Mouse (Mus musculus): ENCODE data around the gene Slit3.

The Slit3 gene

DNA sequence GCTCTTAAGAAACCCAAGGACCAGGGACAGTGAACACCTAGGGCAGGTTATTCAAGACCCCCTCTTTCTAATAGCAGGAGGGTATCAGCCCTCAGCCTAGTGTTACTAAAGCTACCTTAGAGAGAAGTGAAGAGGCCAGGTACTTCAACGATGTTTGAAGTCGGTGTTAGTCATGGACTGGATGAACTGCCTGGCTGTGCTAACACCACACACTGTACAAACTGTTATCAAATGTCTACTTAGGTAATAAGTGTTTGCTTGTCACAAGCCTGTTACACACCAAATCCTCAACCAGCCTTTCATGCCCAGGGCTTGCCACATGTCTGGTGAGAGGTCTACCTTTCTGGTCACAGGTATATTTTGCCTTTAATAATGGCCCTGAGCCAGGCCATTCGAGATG is 153.0 kb downstream of the Slit3 start:
- DNase-seq (ENCODE audit: low read depth, low spot score), result no peak

DNA sequence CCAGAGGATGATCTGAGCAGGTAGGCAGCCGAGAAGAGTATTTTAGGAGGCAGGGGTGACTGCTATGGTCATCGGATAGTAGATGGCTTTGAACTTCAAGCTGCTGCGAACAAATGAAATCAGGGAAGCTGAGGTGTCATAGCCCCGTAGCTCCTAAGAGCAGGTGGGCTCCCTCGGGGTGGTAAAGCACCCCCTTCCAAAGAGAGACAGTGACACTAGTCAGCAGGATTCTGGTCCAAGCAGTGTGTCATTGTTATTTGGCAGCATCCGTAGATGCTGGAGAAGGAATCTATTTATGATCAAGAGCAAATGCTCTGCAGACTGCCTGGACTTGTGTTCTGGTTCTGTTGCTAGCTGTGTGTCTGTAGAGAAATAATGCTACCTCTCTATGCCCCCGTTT is 154.3 kb downstream of the Slit3 start:
- DNase-seq (ENCODE audit: low read depth, low spot score), result no peak

DNA sequence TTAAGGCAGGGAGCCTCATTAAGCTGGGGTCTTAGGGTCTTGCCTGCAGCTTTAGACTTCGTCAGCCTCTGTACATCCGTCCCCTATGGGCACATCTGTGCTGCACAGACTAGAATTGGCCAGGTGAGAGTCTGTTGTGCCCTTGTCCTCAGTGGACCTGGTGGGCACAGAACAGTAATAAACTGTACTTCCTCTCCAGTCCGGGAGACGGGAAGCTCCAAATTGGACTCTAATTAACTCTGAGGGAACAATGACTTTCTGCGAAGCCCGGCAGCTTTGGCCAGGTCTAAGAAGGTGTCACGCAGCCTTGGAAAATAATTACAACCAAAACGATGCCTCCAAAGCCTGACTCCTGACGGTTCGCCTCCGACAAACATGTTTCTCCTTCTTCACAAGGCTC is 155.0 kb downstream of the Slit3 start:
- no peak for DNase-seq (ENCODE audit: low read depth, low spot score)

DNA sequence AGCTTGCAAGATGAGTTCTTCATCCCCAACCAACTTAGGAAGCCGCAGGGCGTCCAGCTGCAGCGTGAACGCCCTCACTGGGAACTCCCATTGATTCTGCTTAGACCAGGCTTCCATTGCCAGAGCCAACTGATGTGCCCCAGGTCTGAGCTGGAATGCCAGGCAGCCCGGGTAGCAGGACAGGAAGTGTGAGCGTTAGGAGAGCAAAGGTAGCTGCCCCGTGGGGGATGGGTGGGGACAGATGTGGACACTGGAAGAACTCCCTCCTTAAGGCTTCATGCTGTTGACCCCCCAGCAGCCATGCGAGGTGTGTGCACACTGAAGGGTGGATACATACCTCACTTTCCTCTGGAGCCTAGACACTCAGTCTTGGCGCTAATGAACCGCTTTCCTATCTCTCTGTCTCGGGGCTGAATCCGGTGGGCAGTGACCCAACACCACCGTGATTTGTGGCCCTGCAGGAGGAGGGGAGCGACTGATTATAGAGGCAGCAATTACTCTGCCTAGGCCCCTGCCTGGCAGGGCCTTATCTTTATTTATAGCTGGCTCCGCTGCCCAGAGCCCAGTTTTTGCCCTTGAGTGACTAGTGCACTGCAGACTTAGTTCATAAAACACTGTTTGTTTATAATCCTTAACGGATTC is 157.2 kb downstream of the Slit3 start:
- no peak for DNase-seq (ENCODE audit: low read depth, low spot score)

DNA sequence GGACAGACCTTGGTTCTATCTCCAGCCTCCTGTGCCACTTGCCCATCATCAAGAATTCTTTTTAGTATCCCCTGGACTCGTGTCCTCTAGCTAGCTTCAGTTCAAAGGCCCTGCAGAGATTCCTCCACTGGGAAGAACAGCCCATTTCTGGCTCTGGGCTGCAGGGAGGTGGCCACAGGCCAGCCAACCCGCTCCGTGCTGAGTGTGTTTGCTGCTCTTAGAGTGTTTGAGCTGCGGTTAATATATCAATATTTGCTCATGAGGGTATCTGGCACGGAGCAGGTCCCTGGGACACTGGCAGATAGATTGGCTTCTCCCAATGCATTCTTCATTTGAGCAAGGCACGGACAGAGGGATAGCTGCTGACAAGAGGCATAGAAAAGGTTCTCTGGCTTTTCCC is 159.8 kb downstream of the Slit3 start:
- DNase-seq (ENCODE audit: low read depth, low spot score), result no peak

DNA sequence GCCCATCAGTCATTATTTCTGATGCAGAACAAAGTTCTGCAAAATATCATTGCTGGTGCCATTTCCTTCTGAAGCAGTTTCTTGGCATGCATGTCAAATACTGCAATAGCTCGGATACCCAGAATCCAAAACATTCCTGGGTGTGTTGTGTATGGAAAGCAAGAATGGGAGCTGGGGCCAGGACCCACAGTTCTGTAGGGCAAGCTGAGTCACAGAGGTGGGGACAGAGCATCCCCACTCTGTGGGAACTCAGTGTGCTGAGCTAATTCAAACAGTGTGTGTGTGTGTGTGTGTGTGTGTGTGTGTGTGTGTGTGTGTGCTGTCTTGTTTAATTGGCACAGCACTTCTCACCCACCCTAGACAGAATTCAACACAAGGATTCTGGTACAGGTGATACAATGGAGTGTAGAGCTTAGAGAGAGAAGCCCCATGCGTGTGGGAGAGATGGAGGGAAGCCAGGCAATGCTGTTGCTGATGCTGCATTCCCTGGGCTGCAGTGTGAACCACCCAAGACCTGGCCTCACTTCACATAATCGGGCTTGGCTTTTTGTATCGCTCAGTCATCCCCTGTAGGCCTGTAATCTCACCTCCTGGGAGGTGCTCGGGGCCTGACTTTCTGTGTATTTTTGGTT is 161.1 kb downstream of the Slit3 start:
- no peak for DNase-seq (ENCODE audit: low read depth, low spot score)

DNA sequence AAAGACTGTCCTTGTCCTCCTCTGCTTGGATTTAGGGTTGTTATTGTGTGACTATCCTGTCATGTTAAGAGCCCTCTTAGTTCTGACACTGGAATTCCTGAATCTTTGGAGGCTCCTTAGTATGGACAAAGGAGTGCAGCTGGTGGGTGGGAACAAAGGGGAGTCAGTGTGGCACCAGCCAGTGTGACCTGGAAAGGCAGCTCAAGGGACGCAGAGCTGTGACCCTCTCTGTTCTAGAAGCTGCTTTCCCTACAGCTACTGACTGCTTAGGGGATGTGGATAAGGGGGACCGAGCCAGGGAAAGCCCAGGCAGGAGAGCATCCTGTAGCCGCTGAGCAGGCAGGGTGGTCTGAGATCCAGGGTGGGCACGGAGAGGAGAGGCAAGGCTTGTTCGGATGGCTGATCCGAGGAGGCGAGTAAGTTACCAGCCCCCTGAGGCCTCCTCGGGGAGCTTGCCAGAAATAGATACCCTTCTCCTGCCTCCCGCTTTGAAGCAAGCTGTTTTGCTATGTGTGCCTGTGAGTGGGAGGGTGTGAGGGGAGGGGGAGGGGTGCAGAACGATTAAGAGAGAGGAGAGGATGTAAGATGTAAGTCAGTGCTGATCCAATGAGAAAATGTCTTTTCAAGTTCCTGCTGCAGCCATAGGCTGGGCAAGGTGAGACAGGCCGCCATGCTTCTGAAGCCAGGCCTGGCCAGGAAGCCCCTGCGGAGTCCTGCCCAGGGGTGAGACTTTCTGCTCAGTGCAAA is 162.0 kb downstream of the Slit3 start:
- peak; percentile 50 for DNase-seq (ENCODE audit: low read depth, low spot score)

DNA sequence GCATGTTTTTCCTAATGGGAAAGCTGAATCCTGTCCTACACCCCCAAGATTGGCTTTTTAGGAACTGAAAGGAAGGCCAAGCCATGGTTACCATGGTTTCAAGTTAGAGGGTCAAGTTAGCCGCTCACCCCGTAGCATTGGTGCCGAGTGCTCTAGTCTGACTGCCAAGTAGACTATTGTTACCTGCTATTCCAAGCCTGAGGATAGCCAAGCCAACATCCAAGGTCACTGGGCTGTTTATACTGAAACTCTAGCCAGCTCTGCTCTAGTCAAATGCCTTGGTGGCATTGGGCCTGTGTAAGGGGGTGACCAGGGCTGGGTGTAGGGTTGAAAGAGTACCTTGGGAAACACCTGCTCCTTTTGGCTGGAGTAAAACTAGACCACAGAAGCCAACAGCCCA is 162.7 kb downstream of the Slit3 start:
- no peak for DNase-seq (ENCODE audit: low read depth, low spot score)

DNA sequence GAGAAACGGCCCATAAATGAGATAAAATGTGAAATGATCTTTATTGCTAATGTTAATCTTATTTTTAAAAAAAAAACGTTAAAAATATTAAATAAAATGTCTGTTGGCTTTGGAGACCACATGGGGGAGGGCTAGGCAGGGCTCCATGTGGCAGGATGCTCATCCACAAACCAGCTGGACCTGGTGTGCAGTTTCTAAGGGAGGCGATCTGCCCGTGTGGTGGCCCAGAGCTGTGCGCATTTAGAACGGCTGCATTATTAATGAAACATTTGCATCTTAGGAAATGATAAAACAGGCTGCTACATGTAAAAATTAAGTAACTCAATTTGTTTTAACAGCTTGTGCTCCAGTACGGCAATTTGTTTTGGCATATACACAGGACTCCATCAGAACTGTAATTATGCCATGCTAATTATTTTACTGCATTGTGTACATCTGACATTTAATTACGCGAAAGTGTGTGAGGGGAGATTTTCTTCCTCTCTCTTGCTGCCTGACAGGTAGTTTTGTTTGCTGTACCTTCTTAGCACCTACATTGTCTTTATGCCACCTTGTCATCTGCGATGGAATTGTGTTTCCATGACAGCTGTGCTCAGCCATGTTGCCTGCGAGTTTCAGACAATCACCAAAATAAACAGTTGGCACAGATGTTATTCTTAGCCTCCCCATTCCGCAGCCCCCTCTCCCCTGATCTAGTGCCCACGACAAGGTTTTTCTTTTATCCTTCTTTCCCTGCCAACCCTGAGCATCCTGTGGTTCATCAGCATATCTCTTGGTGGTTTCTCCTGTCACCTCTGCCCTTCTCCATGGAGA is 165.8 kb downstream of the Slit3 start:
- no peak for DNase-seq (ENCODE audit: low read depth, low spot score)

DNA sequence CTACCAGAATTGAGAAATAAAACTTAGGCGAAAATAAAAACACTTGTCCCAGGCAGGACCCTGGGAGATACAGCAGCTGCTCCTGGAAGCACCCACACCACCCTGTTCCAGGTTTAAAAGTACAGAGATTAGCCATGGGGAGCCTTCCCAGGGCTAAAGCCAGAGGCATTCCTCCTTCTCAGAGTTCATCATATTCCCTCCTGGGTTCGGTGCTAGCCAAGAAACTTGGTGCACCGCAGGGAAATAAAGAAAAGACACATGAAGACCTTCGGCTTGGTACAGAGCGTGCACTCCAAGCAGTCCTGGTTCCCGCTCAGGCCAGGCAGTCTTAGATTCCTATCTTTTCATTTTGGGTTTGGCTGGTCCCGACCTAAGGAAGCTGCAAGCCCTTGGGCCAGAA is 167.0 kb downstream of the Slit3 start:
- DNase-seq (ENCODE audit: low read depth, low spot score), result no peak

DNA sequence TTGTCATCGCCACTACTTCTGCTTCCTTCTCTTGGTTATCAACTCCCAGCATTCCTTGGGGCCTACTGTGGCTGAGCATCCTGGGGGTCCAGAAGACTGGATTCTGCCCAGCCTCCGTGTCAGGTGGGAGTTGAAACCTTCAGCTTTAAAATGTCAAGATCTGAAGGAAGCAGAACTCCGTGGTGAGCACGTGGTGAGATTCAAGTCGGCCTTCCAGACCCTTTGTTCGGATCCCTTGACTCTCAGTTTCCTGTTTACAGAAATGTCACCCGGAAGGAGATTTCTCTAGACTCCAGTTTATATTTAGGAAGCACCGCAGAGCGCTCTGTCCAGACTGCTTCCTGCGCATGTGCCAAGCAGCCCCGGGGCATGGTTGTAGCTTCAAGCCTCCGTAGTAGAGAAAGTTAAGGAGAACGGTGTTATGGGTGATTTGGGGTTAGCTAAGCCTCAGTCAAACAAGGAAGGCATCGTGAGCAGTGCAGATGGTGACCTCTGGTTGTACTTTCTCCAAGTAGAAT is 167.8 kb downstream of the Slit3 start:
- no peak for DNase-seq (ENCODE audit: low read depth, low spot score)

DNA sequence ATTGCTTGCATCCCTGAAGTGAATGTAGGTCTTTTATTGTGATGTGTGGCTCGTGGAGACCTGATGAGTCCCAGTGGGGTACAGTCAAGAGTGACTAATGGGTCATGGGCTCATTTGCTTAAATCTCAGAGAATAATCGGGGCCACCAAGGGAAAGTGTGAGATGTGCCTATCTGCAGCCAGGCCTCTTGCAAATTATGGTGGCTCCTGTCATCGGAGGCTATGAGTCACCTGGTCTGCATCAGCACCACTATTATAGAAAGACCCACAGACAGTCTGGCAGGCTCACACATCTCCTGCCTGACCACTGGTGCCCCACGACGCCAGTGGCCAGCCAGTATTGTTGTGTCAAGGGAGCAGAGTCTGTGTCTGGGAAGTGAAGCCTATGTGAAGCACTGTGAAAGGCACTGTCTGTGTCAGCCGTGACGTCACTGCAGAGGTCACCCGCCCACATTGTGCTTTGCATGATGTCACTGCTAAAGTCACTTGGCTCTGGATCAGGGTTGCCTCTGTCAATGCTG is 171.3 kb downstream of the Slit3 start:
- DNase-seq (ENCODE audit: low read depth, low spot score), result no peak

DNA sequence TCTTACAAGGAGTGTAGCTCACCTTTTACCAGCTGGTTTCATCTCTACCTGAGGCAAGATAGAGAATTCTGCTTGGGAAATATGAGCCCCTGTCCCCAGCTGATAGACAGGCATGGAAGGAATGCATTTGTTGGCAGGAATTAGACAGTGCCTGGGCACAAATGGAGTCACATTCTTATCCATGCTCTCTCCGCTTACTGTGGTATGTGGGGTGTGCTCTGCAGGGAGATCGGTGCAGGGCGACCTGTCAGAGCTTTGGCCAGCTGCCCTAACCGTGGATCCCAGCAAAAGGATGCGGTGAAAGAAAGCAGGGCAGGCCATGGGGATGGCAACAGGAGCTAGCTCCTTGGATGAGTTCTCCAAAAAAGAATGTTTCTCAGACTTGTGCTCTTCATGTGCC is 172.2 kb downstream of the Slit3 start:
- no peak for DNase-seq (ENCODE audit: low read depth, low spot score)

DNA sequence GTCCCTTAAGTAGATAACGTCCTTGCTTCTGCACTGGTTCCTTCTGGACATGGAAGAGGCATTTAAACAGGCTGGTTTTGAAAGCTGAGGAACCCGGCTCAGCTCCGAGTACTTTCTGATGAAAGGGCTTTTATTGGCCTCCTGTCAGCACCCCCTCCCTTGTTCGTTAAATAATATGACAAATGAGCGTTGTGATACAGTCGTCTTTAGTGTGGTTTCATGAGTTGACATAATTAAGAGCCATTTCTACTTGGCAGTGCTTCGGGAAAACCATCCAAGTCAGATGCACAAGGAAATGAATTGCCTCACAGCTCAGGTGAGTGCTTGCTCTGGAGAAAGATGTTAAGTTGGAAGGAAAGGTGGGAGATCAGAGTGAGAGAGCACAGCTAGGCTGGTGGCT is 173.6 kb downstream of the Slit3 start:
- DNase-seq (ENCODE audit: low read depth, low spot score), result no peak

DNA sequence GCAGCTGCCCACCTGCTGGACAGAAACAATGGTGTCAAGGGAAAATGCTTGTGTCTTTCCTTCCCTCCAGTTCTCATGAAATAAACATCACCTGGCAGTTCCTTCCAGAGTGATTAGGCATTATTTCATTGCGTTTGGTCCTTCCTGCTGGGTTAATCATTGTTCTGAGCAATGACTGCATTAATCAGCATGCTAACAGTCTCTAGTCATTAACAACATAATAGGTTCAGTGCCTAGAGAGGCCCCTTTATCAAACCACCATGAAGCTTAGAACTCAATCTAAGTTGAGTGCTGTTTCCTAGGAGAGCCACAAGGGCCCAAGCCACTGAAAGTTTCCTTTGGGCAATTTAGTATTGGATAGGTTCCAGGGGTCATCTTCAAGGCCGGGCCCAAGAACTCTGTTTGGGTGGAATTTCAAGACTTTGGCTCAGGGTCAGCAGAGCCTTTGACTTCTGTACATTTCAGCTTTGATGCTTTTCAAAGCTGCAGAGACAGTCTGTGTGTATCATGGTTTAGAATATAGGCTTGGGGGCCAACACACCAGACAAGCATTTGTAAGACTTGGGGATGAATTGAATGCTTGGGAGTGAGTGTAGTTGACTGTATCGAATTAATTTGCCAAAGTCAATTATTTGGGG is 174.3 kb downstream of the Slit3 start:
- DNase-seq (ENCODE audit: low read depth, low spot score), result no peak

DNA sequence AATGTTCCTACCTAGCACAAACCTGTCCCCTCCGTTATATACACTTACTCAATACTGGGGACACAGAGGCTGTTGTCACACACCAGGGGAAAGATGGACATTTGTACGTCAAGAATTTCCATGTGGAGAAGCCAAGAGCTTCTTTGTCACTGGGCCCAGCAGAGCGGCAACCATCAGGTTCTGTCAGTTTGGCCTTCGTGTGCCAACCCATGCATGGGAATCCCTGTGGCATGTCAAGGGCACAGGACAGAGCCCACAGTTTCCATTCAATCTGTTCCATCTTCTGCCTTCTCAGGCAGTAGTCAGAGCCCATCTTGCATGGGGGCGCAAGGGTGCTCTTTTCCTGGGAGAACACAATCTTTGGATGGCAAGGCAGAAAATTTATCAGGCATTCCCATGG is 175.8 kb downstream of the Slit3 start:
- no peak for DNase-seq (ENCODE audit: low read depth, low spot score)

DNA sequence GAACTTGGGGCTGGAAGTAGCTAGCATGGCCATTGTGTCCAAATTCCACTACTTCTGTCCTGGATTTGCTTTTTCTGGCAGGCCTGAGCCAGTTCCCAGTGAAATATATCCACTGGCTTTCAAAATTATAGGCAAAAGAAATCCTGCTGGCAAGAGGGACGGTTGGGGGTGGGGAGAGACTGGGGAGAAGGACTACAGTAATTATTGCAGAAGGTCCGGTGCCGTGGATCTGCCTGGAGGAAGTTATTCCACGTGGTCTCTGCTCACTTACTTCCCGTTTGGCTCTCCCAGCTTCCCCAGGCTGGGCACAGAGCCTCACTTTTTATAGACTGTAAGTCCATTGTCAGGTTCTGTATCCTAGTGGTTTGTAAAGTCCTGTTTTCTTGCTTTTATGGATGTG is 176.3 kb downstream of the Slit3 start:
- DNase-seq (ENCODE audit: low read depth, low spot score), result no peak

DNA sequence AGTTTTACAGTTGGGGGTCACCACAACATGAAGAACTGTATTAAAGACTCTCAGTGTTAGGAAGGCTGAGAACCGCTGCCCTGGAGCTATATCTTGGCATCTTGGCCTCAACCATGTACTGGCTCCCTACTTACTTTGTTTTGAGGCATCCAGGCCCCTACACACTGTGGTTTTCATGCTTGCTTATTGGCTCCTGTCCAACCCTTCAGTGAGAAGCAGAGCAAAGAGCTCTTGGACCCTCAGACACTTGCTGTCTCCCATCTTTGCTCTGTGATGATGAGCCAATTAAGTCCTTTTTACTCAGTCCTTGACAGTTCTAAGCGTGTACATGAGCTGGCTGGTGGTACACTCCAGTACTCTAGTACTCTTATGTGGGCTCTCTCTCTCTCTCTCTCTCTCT is 177.5 kb downstream of the Slit3 start:
- no peak for DNase-seq (ENCODE audit: low read depth, low spot score)

DNA sequence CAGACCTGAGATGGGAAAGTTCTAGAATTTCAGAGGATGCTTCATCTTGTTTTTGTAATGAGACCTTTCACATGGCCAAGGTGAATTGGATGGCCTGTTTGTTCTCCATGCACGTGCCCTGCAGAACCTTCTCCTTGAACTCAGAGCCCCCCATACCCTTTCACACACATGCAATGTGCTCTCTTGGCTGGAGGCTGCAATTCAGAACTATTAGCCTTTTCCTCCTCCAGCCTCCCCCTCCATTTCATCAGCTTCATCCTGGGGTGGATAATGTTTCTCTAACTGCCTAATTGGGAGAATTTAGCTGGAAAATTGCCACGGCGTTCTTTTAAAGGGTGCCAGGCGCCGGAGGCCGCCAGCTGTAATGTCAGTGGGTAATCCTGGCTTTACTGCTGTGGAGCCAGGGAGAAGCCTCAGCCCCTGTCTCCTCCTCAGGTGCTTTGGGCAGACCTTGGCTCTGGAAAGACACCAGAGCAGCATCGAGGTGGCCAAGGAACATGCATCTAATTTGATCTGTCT is 178.9 kb downstream of the Slit3 start:
- DNase-seq (ENCODE audit: low read depth, low spot score), result no peak

DNA sequence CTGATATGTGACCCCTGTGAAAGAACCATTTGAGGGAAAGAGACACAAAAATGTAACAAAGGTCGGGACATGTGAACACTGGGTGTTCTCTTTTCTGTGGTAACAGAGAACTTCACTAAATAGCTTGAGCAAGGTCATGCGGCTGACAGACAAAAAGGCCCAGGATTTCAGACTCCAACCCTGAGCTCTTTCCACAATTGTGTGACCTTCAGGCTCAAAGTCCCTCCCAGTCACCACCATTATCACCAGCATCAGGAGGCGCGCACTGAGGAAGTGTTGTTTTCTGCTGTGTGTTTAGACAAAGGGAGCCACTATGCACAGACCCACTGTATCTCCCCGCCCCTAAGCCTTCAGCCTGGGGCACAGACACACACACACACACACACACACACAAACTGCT is 181.2 kb downstream of the Slit3 start:
- DNase-seq (ENCODE audit: low read depth, low spot score), result no peak

All from forelimb bud, embryonic 11.5 days (tissue).